Mouse (Mus musculus) heart, embryonic 12.5 days (tissue): ENCODE measurements around the gene Grm8. TPM values are rescaled to one million over a fixed set of nuclear protein-coding genes. Genes with fewer than 3 reads are reported as not detected.

Experiments used
- ATAC-seq: fragments of 200-750 bp; cut with Nextera tagmentation; 2 replicates; pipeline ENCODE4 v1.8.0; 2017; ENCODE audit warnings: moderate TSS enrichment, moderate library complexity; ENCODE audit not compliant: insufficient number of reproducible peaks, low FRiP score
- H3K27ac ChIP-seq: fragments of 300-500 bp; sonication (generic); 2 replicates; pipeline ENCODE4 v1.5.1; 2016; ENCODE audit warnings: mild to moderate bottlenecking, moderate library complexity; ENCODE audit not compliant: poor library complexity, severe bottlenecking
- H3K27me3 ChIP-seq: fragments of 300-500 bp; sonication (generic); replicated peaks from 2 replicates; pipeline ENCODE4 v1.6.1; 2016; ENCODE audit warnings: mild to moderate bottlenecking, moderate library complexity
- H3K36me3 ChIP-seq: fragments of 300-500 bp; sonication (generic); 2 replicates; pipeline ENCODE4 v1.6.1; 2016; ENCODE audit warnings: mild to moderate bottlenecking, moderate library complexity
- H3K4me1 ChIP-seq: fragments of 300-500 bp; sonication (generic); replicated peaks from 2 replicates; pipeline ENCODE4 v1.6.1; 2016; ENCODE audit warnings: mild to moderate bottlenecking
- H3K4me2 ChIP-seq: fragments of 300-500 bp; sonication (generic); 2 replicates; pipeline ENCODE4 v1.6.1; 2016; ENCODE audit warnings: mild to moderate bottlenecking, moderate library complexity
- H3K4me3 ChIP-seq: fragments of 300-500 bp; sonication (generic); 2 replicates; pipeline ENCODE4 v1.5.1; 2016; ENCODE audit warnings: mild to moderate bottlenecking
- H3K9ac ChIP-seq: fragments of 300-500 bp; sonication (generic); 2 replicates; pipeline ENCODE4 v1.6.1; 2016; ENCODE audit warnings: mild to moderate bottlenecking, moderate library complexity
- H3K9me3 ChIP-seq: fragments of 300-500 bp; sonication (generic); replicated peaks from 2 replicates; pipeline ENCODE4 v1.6.1; 2016; ENCODE audit warnings: mild to moderate bottlenecking, moderate library complexity
- WGBS: fragments of 180-500 bp; shearing (Covaris S2); methylation state at CpG from one replicate; pipeline ENCODE4 v1.1.7; 2016; 5-methylcytosine and 5-hydroxymethylcytosine counted together
- polyA plus RNA-seq: library from polyadenylated mRNA; unstranded; fragments of >200 nt; fragmentation: Nextera tagmentation; extraction: Ambion mirVana; gene quantifications from 2 replicates; pipeline ENCODE4 v1.2.1, GENCODE M21; 2016

Gene Grm8
- polyA plus RNA-seq, 1 experiment from 2014 or later: 0.73 TPM

- WGBS: 37% methylated on average over 2 of the region's 2 CpGs
- Histone ChIP-seq H3K27me3 (no peaks in the 10 kb centered on the region), H3K9ac (no peak overlapping the region), H3K36me3 (no peaks in the 10 kb centered on the region), H3K4me3 (no peak overlapping the region), H3K9me3 (no peaks in the 10 kb centered on the region), H3K4me2 (no peak overlapping the region), H3K27ac (no peak overlapping the region), H3K4me1 (0 out of 2 replicates have a peak, but pooled peaks cover 8% of the 10 kb centered on the region)
- ATAC-seq: no peak
Observed at GRCm38 (mm10) chr6:27348272-27348671, 786.7 kb downstream of the Grm8 start.

- H3K36me3 ChIP-seq: no peaks in the 10 kb centered on the region
- no peak overlapping the region for H3K9ac ChIP-seq
- ATAC-seq: no peak
- no peak overlapping the region for H3K27ac ChIP-seq
- H3K9me3 ChIP-seq: no peaks in the 10 kb centered on the region
- no peaks in the 10 kb centered on the region for H3K27me3 ChIP-seq
- no peak overlapping the region for H3K4me2 ChIP-seq
- no peak overlapping the region for H3K4me3 ChIP-seq
- 0 out of 2 replicates have a peak, but pooled peaks cover 8% of the 10 kb centered on the region for H3K4me1 ChIP-seq
- WGBS: 64% methylated on average over 1 of the region's 1 CpGs
Observed at GRCm38 (mm10) chr6:27346311-27346710, 788.7 kb downstream of the Grm8 start.

GRCm38 (mm10) chr6:27340131-27340530 is 794.8 kb downstream of the Grm8 start:
- H3K27me3 ChIP-seq: no peaks in the 10 kb centered on the region
- no peak overlapping the region for H3K4me2 ChIP-seq
- no peak overlapping the region for H3K27ac ChIP-seq
- ATAC-seq: no peak
- no peaks in the 10 kb centered on the region for H3K4me1 ChIP-seq
- no peaks in the 10 kb centered on the region for H3K36me3 ChIP-seq
- H3K4me3 ChIP-seq: no peak overlapping the region
- no peak overlapping the region for H3K9ac ChIP-seq
- 79% methylated on average over 4 of the region's 4 CpGs for WGBS
- no peaks in the 10 kb centered on the region for H3K9me3 ChIP-seq

- Histone ChIP-seq H3K27ac (no peak overlapping the region), H3K27me3 (no peaks in the 10 kb centered on the region), H3K36me3 (no peaks in the 10 kb centered on the region), H3K4me2 (no peak overlapping the region), H3K9ac (no peak overlapping the region), H3K4me3 (no peak overlapping the region), H3K9me3 (no peaks in the 10 kb centered on the region), H3K4me1 (no peaks in the 10 kb centered on the region)
- ATAC-seq: no peak
- 24% methylated on average over 1 of the region's 1 CpGs for WGBS
Observed at GRCm38 (mm10) chr6:27318575-27318974, 816.4 kb downstream of the Grm8 start.

- H3K9ac ChIP-seq: no peak overlapping the region
- 67% methylated on average over 3 of the region's 3 CpGs for WGBS
- H3K36me3 ChIP-seq: no peaks in the 10 kb centered on the region
- no peaks in the 10 kb centered on the region for H3K4me1 ChIP-seq
- no peaks in the 10 kb centered on the region for H3K9me3 ChIP-seq
- H3K4me3 ChIP-seq: no peak overlapping the region
- H3K27ac ChIP-seq: no peak overlapping the region
- H3K27me3 ChIP-seq: no peaks in the 10 kb centered on the region
- ATAC-seq: no peak
- no peak overlapping the region for H3K4me2 ChIP-seq
Observed at GRCm38 (mm10) chr6:27317422-27317821, 817.6 kb downstream of the Grm8 start.

GRCm38 (mm10) chr6:27316018-27316417 is 819.0 kb downstream of the Grm8 start:
- no peaks in the 10 kb centered on the region for H3K27me3 ChIP-seq
- 83% methylated on average over 1 of the region's 1 CpGs for WGBS
- no peak for ATAC-seq
- no peaks in the 10 kb centered on the region for H3K9me3 ChIP-seq
- no peak overlapping the region for H3K9ac ChIP-seq
- no peaks in the 10 kb centered on the region for H3K4me1 ChIP-seq
- H3K27ac ChIP-seq: no peak overlapping the region
- H3K36me3 ChIP-seq: no peaks in the 10 kb centered on the region
- H3K4me3 ChIP-seq: no peak overlapping the region
- no peak overlapping the region for H3K4me2 ChIP-seq

- no peak overlapping the region for H3K4me3 ChIP-seq
- no peak overlapping the region for H3K9ac ChIP-seq
- no peaks in the 10 kb centered on the region for H3K4me1 ChIP-seq
- no peaks in the 10 kb centered on the region for H3K9me3 ChIP-seq
- no peaks in the 10 kb centered on the region for H3K27me3 ChIP-seq
- H3K4me2 ChIP-seq: no peak overlapping the region
- 84% methylated on average over 5 of the region's 5 CpGs for WGBS
- H3K36me3 ChIP-seq: no peaks in the 10 kb centered on the region
- no peak overlapping the region for H3K27ac ChIP-seq
- no peak for ATAC-seq
Observed at GRCm38 (mm10) chr6:27314273-27315009, 820.5 kb downstream of the Grm8 start.

GRCm38 (mm10) chr6:27310401-27310800 is 824.6 kb downstream of the Grm8 start:
- Histone ChIP-seq H3K9ac (no peak overlapping the region), H3K9me3 (no peaks in the 10 kb centered on the region), H3K27ac (no peak overlapping the region), H3K4me2 (no peak overlapping the region), H3K4me1 (no peaks in the 10 kb centered on the region), H3K4me3 (no peak overlapping the region), H3K27me3 (no peaks in the 10 kb centered on the region), H3K36me3 (no peaks in the 10 kb centered on the region)
- ATAC-seq: no peak

- WGBS: 72% methylated on average over 2 of the region's 2 CpGs
- ATAC-seq: no peak
- Histone ChIP-seq H3K27ac (no peak overlapping the region), H3K9ac (no peak overlapping the region), H3K27me3 (no peaks in the 10 kb centered on the region), H3K36me3 (no peaks in the 10 kb centered on the region), H3K9me3 (no peaks in the 10 kb centered on the region), H3K4me2 (no peak overlapping the region), H3K4me3 (no peak overlapping the region), H3K4me1 (no peaks in the 10 kb centered on the region)
Observed at GRCm38 (mm10) chr6:27305351-27305750, 829.6 kb downstream of the Grm8 start.

GRCm38 (mm10) chr6:27264972-27265371 is 870.0 kb downstream of the Grm8 start:
- Histone ChIP-seq H3K4me3 (no peak overlapping the region), H3K36me3 (no peaks in the 10 kb centered on the region), H3K27me3 (no peaks in the 10 kb centered on the region), H3K9me3 (no peaks in the 10 kb centered on the region), H3K4me1 (no peaks in the 10 kb centered on the region), H3K4me2 (no peak overlapping the region), H3K27ac (no peak overlapping the region), H3K9ac (no peak overlapping the region)
- no peak for ATAC-seq

- ATAC-seq: no peak
- H3K4me1 ChIP-seq: no peaks in the 10 kb centered on the region
- no peak overlapping the region for H3K4me2 ChIP-seq
- no peak overlapping the region for H3K9ac ChIP-seq
- no peak overlapping the region for H3K4me3 ChIP-seq
- H3K27ac ChIP-seq: no peak overlapping the region
- no peaks in the 10 kb centered on the region for H3K27me3 ChIP-seq
- H3K9me3 ChIP-seq: no peaks in the 10 kb centered on the region
- no peaks in the 10 kb centered on the region for H3K36me3 ChIP-seq
Observed at GRCm38 (mm10) chr6:27262611-27263010, 872.4 kb downstream of the Grm8 start.

GRCm38 (mm10) chr6:27240416-27240815 is 894.6 kb downstream of the Grm8 start:
- Histone ChIP-seq H3K4me3 (no peak overlapping the region), H3K36me3 (no peaks in the 10 kb centered on the region), H3K27ac (no peak overlapping the region), H3K27me3 (no peaks in the 10 kb centered on the region), H3K9ac (no peak overlapping the region), H3K4me2 (no peak overlapping the region), H3K4me1 (no peaks in the 10 kb centered on the region), H3K9me3 (no peaks in the 10 kb centered on the region)
- ATAC-seq: no peak
